Mouse (Mus musculus) testis, adult 2 months (tissue): ENCODE data around the gene Med11.

Experiments used
- CTCF ChIP-seq: fragments of 200-500 bp; IDR thresholded peaks from 2 replicates; pipeline ENCODE4 v1.5.1; 2012; ENCODE audit warnings: low read depth, mild to moderate bottlenecking, inconsistent platforms, low read length, moderate library complexity; ENCODE audit not compliant: control insufficient read depth, insufficient read depth, insufficient replicate concordance
- POLR2A ChIP-seq: fragments of 200-500 bp; IDR thresholded peaks from 2 replicates; pipeline ENCODE4 v1.6.1; 2012; ENCODE audit warnings: low read depth, mild to moderate bottlenecking, inconsistent platforms, low read length, moderate library complexity; ENCODE audit not compliant: control insufficient read depth

DNA sequence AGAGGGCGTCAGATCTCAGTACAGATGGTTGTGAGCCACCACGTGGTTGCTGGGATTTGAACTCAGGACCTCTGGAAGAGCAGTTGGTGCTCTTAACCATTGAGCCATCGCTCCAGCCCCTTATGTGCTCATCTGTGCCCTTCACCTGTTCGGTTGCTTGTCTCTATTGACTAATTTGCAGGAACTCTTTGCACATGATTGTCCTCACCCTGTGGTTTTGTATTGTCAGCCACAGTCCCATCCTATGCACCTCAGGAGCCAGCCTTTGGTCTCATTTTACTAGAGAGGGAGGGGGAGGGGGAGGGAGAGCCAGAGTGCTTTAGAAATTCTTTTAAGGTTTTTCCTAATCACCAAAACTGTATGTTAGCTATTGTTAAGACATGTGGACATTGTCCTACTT lies 33.5 kb upstream of the Med11 start:
- no peak for TF ChIP-seq CTCF
- no peak for TF ChIP-seq POLR2A
